Mouse (Mus musculus) G1E (cell line): Measurements from ENCODE around the gene Ubp1. TPM values are rescaled to one million over a fixed set of nuclear protein-coding genes. Genes with fewer than 3 reads are reported as not detected.

ENCODE experiments used
- ATAC-seq: 2 replicates; pipeline ENCODE4 v1.8.0; 2016; ENCODE audit warnings: mild to moderate bottlenecking; ENCODE audit not compliant: insufficient number of reproducible peaks, poor library complexity, low FRiP score, severe bottlenecking; ENCODE audit errors: extremely low read depth
- DNase-seq: peaks from one replicate; pipeline ENCODE4 v3.0.0; 2012; ENCODE audit warnings: low spot score
- H3K27me3 ChIP-seq: 2 replicates; pipeline ENCODE4 v1.6.1; 2012; ENCODE audit warnings: mild to moderate bottlenecking, low read length, inconsistent platforms; ENCODE audit not compliant: insufficient read depth
- H3K36me3 ChIP-seq: replicated peaks from 2 replicates; pipeline ENCODE3; 2012; ENCODE audit warnings: mild to moderate bottlenecking, inconsistent platforms
- H3K4me1 ChIP-seq: 2 replicates; pipeline ENCODE4 v1.6.1; 2012; ENCODE audit warnings: low read depth, low read length, inconsistent platforms, mixed read lengths; ENCODE audit not compliant: insufficient read depth
- H3K4me3 ChIP-seq: 2 replicates; pipeline ENCODE4 v1.5.1; 2012; ENCODE audit warnings: low read depth, mild to moderate bottlenecking, inconsistent platforms, low read length, moderate library complexity, mixed read lengths
- H3K9me3 ChIP-seq: replicated peaks from 2 replicates; pipeline ENCODE4 v1.6.1; 2012; ENCODE audit warnings: inconsistent platforms
- CTCF ChIP-seq: IDR thresholded peaks from 2 replicates; pipeline ENCODE4 v1.5.1; 2012; ENCODE audit warnings: low read depth, low read length, inconsistent platforms, mixed read lengths
- GATA1 ChIP-seq: IDR thresholded peaks from 2 replicates; pipeline ENCODE4 v1.6.1; 2012; ENCODE audit warnings: borderline replicate concordance, low read length, inconsistent platforms, mixed read lengths
- GATA2 ChIP-seq: IDR thresholded peaks from 2 replicates; pipeline ENCODE4 v1.6.1; 2012; ENCODE audit warnings: low read depth, low read length, inconsistent platforms, borderline replicate concordance
- POLR2AphosphoS5 ChIP-seq: IDR thresholded peaks from 2 replicates; pipeline ENCODE4 v1.6.1; 2012; ENCODE audit warnings: low read depth, low read length, inconsistent platforms; ENCODE audit not compliant: insufficient replicate concordance
- TAL1 ChIP-seq: conservative IDR thresholded peaks from 2 replicates; pipeline ENCODE4 v1.6.1; 2012; ENCODE audit warnings: low read depth, low read length, inconsistent platforms, mixed read lengths
- polyA plus RNA-seq: library from polyadenylated mRNA; stranded (reverse); fragments of >175 nt; gene quantifications from 2 replicates; pipeline ENCODE4 v1.2.3, GENCODE M21; 2012
- total RNA-seq, 2 experiments: library from RNA; stranded (forward) in 1 of 2; stranded (reverse) in 1 of 2; fragments of 200-1000 nt in 1 of 2; fragments of >200 nt in 1 of 2; fragmentation: Nextera tagmentation in 1 of 2; gene quantifications; 2 replicates each; pipeline ENCODE4 v1.2.3; 2014 to 2017

Gene Ubp1
- total and polyA plus RNA-seq, 3 experiments, result 75.0 to 147 (median 76.7) TPM

GRCm38 (mm10) chr9:113964415-113964814, 33.7 kb downstream of the Ubp1 start:
- no peak for TF ChIP-seq GATA1
- TF ChIP-seq CTCF, result no peak
- TF ChIP-seq GATA2, result no peak
- TF ChIP-seq POLR2AphosphoS5, result no peak
- TF ChIP-seq TAL1, result no peak
- Histone ChIP-seq H3K9me3 (no peaks in the 10 kb centered on the region), H3K4me3 (no peak overlapping the region), H3K36me3 (peaks cover 87% of the 10 kb centered on the region), H3K27me3 (no peaks in the 10 kb centered on the region), H3K4me1 (peaks cover 56% of the 10 kb centered on the region)
- ATAC-seq (no peak), DNase-seq (no peak)

GRCm38 (mm10) chr9:113966838-113967237, 36.1 kb downstream of the Ubp1 start:
- peaks cover 76% of the 10 kb centered on the region for H3K4me1 ChIP-seq
- no peak overlapping the region; the same call in 1 of the 2 replicates for H3K4me3 ChIP-seq
- ATAC-seq (no peak), DNase-seq (no peak)
- H3K27me3 ChIP-seq, result no peaks in the 10 kb centered on the region
- TF ChIP-seq POLR2AphosphoS5, result no peak
- no peak for TF ChIP-seq CTCF
- TF ChIP-seq GATA2, result no peak
- no peak for TF ChIP-seq TAL1
- no peak for TF ChIP-seq GATA1
- H3K9me3 ChIP-seq, result no peaks in the 10 kb centered on the region
- peaks cover 87% of the 10 kb centered on the region for H3K36me3 ChIP-seq

- H3K36me3 ChIP-seq, result peaks cover 81% of the 10 kb centered on the region
- 0 out of 2 replicates have a peak, but pooled peaks have one; percentile 70 for TF ChIP-seq GATA2
- TF ChIP-seq GATA1, result no peak
- peak; percentile 100 for TF ChIP-seq TAL1
- TF ChIP-seq CTCF, result no peak
- TF ChIP-seq POLR2AphosphoS5, result no peak
- no peaks in the 10 kb centered on the region for H3K27me3 ChIP-seq
- peak; percentile 63 for DNase-seq
- H3K9me3 ChIP-seq, result no peaks in the 10 kb centered on the region
- peak overlapping the region; percentile 67; the same call in 1 of the 2 replicates for H3K4me3 ChIP-seq
- ATAC-seq, result peak; percentile 97
- peaks cover 73% of the 10 kb centered on the region for H3K4me1 ChIP-seq
Measured at GRCm38 (mm10) chr9:113968967-113969366, 38.2 kb downstream of the Ubp1 start.

GRCm38 (mm10) chr9:113969399-113969798, 38.7 kb downstream of the Ubp1 start:
- ATAC-seq (no peak), DNase-seq (no peak)
- H3K9me3 ChIP-seq, result no peaks in the 10 kb centered on the region
- TF ChIP-seq POLR2AphosphoS5, result no peak
- TF ChIP-seq GATA2, result no peak
- no peak for TF ChIP-seq GATA1
- no peak for TF ChIP-seq TAL1
- H3K4me1 ChIP-seq, result peaks cover 69% of the 10 kb centered on the region
- H3K36me3 ChIP-seq, result peaks cover 81% of the 10 kb centered on the region
- H3K4me3 ChIP-seq, result peak overlapping the region; percentile 67
- no peaks in the 10 kb centered on the region for H3K27me3 ChIP-seq

- Histone ChIP-seq H3K27me3 (no peaks in the 10 kb centered on the region), H3K4me1 (peaks cover 64% of the 10 kb centered on the region), H3K4me3 (peak overlapping the region; percentile 63; the same call in 1 of the 2 replicates), H3K9me3 (no peaks in the 10 kb centered on the region), H3K36me3 (peaks cover 81% of the 10 kb centered on the region)
- DNase-seq (peak; percentile 47), ATAC-seq (peak; percentile 22; the same call in 1 of the 2 replicates)
- TF ChIP-seq POLR2AphosphoS5 (no peak), GATA2 (no peak), GATA1 (no peak), TAL1 (no peak), CTCF (no peak)
Measured at GRCm38 (mm10) chr9:113970041-113970440, 39.3 kb downstream of the Ubp1 start.

GRCm38 (mm10) chr9:113971615-113972014, 40.9 kb downstream of the Ubp1 start:
- no peak overlapping the region for H3K4me3 ChIP-seq
- TF ChIP-seq CTCF (no peak), GATA2 (no peak), POLR2AphosphoS5 (no peak), TAL1 (no peak), GATA1 (no peak)
- no peaks in the 10 kb centered on the region for H3K27me3 ChIP-seq

More at GRCm38 (mm10) chr9:113971615-113972014, 40.9 kb downstream of the Ubp1 start:
- H3K9me3 ChIP-seq, result no peaks in the 10 kb centered on the region
- H3K4me1 ChIP-seq, result peaks cover 50% of the 10 kb centered on the region
- no peak for DNase-seq
- no peak for ATAC-seq
- peaks cover 85% of the 10 kb centered on the region for H3K36me3 ChIP-seq
